Mouse (Mus musculus) splenic B cell, adult 2 months (primary cell): ENCODE measurements around the gene Evl.

Source experiments
- DNase-seq: peaks from one replicate; pipeline ENCODE4 v3.0.0-alpha.2; 2011; ENCODE audit warnings: low read depth, low spot score
- H3K27me3 ChIP-seq: 2 replicates; pipeline ENCODE4 v1.6.1; 2012; ENCODE audit warnings: mild to moderate bottlenecking, low read length, moderate library complexity, mixed read lengths; ENCODE audit not compliant: control insufficient read depth, poor library complexity, insufficient read depth, severe bottlenecking
- H3K36me3 ChIP-seq: 2 replicates; pipeline ENCODE4 v1.6.1; 2012; ENCODE audit warnings: mild to moderate bottlenecking, low read length, moderate library complexity, mixed read lengths; ENCODE audit not compliant: control insufficient read depth, poor library complexity, insufficient read depth, severe bottlenecking

Evl gene

DNA sequence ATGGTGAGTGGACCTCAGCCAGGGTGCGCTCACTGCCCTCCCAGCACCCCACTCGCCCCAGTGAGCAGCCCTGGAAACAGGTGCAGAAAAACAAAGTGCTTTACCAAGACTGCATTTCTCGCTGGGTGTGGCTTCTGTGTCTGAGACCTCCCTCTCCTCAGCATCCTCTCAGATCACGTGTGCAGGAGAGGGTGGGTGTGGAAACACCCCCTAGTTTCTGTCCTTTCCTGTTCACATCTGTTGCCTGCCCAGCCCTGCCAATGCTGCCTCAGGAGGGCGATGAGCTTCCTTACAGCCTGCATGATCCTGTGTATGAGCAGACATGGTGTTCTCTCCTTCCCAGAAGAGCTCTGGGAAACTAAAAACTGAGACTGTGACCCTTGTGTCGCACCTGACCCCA is 131.9 kb downstream of the Evl start:
- DNase-seq: no peak
- Histone ChIP-seq H3K36me3 (peaks cover 12% of the 10 kb centered on the region), H3K27me3 (no peaks in the 10 kb centered on the region)

DNA sequence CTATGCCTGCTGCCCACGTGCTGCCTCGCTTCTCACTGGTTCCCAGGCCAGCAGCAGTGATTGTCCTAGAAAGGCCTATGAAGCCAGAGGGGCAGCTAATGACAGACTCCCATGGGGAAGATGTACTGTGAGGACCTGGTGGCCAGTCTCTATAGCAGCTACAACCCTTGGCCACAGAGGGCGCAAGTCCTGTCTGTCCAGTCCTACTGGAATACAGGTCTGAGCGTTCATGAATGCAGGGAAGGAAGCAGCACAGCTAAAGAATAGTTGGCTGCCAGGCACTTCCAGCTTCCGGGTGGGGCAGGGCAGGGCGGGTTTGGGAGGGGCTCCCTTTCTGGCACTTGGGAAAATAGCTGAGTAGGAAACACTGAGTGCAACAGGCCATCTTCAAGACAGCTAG is 132.4 kb downstream of the Evl start:
- Histone ChIP-seq H3K36me3 (peaks cover 9% of the 10 kb centered on the region), H3K27me3 (no peaks in the 10 kb centered on the region)
- DNase-seq: no peak

DNA sequence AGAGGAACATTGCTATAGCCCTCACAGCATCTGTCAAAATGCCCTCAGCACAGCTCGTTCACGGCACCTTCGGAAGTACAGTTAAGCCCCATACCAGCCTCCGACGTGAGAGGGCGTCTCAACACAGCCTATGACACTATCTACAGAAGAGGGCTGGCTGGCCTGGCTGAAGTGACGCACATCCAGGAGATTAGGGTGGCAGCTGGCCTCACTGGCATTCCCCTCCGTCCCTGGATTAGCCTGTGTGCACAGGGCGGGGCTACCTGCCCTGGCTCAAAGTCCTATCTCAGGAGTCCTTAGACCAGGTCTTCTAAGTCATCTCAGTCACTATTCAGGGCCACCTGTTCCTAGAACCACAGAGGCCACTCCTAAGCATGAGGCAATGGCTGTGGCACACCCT is 134.6 kb downstream of the Evl start:
- Histone ChIP-seq H3K36me3 (peaks cover 4% of the 10 kb centered on the region; the same call in 1 of the 2 replicates), H3K27me3 (no peaks in the 10 kb centered on the region)
- no peak for DNase-seq

DNA sequence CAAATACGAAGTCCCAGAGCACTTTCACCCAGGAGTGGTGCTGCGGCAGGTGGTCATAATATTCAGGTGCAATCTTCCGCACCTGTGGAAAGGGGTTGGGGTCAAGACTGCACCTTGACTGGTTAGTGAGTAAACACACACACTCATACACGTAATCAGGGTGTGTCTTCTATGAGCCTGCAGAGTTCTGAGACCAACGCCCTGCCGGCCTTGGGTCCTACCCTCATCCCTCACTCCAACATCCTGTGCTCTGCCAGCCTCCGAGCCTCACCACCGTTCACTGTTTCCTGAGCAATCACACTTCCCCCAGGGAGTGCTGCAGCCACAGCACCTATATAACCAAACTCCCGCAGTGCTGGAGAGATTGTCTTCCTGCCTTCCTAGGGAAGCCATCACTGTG is 136.0 kb downstream of the Evl start:
- no peak for DNase-seq
- Histone ChIP-seq H3K36me3 (peaks cover 4% of the 10 kb centered on the region; the same call in 1 of the 2 replicates), H3K27me3 (no peaks in the 10 kb centered on the region)

DNA sequence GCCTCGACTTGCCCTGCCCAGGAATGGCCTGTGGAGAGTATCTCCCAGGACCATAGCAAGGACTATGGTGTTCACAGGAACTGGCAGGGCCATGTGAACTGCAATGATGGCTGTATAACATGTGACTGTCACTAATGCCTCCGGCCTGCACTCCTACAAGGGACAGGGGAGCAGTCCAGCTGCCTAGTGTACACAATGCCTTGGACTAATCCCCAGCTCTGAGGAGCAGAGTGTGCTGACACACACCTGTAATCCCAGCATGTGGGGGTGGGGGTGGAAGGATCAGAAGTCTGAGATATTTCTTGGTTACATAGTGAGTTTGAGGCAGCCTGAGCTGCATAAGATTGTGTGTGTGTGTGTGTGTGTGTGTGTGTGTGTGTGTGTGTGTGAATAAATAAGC is 139.1 kb downstream of the Evl start:
- H3K36me3 ChIP-seq: no peaks in the 10 kb centered on the region
- DNase-seq: no peak
- no peaks in the 10 kb centered on the region for H3K27me3 ChIP-seq

DNA sequence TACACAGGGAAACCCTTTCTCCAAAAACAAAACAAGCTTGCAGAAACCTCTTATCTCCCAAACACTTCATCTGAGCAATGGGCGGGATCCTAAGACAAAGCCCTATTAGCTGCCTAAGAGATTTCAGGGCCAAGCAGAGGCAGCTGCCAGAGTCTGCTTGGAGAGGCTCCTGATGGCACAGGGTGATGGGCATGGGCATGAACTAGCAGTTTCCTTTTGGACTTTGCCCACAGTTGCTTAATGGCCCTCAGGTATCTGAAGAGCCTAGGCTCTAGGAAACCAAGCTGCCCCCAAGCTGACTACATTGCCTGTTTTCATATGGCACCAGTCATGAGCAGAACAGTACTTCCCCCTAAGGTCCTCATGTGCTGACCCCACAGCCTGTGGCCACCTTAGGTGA is 139.7 kb downstream of the Evl start:
- Histone ChIP-seq H3K27me3 (no peaks in the 10 kb centered on the region), H3K36me3 (no peaks in the 10 kb centered on the region)
- no peak for DNase-seq

DNA sequence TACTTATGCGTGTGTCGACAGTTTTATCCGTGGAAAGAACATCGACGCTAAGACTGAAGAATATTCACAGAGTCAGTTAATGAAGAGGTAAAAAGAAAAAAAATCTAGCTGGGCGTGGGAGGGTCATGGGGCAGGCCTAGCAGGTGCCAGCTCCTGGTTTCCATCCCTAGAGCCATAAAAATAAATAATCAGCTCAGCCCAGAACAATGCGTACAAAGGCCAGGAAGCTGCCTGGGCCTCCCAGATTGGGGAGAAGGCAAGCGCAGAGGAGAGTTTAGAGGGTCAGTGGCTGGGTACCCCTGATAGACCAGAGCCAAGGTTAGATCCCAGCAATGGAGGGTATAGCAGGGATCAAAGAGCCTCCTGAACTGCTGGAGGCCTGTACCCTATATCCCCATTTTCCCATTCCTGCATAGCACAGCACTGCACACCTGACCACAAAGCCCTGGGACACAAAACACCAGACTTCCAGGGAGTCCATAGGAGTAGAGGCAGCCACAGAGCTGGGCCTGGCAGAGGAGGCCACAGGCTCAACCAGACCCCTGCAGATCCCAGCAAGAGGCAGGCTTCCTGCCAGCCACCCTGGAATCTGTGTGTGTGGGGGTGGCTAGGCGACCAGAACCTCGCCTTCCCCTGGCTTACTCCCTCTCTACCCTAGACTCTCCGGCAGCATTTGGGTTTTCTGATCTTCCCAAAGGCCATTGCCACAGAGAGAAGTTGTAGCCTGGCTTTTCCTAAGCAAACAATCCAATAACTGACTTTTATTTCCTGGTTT is 144.4 kb downstream of the Evl start:
- no peaks in the 10 kb centered on the region for H3K27me3 ChIP-seq
- H3K36me3 ChIP-seq: no peaks in the 10 kb centered on the region
- no peak for DNase-seq

DNA sequence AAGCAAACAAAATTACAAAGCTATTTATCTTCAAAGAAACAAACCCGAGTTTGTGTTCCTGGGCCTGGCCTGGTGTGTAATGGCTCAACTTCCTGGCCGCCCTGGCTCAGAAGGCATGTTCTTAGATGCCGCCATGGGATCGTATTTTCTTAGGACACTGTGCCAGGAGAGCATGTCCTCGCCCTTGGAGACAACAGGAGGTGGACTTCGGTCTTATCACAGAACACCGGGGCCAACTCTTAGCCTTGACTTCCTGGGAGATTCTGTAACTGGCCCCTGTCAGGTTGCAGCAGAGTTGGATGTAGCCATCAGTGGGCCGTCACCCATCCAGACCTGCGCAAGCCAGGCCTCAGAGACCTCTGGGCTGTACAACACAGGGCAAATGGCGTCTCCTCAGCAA is 145.1 kb downstream of the Evl start:
- no peaks in the 10 kb centered on the region for H3K36me3 ChIP-seq
- H3K27me3 ChIP-seq: no peaks in the 10 kb centered on the region
- DNase-seq: no peak

DNA sequence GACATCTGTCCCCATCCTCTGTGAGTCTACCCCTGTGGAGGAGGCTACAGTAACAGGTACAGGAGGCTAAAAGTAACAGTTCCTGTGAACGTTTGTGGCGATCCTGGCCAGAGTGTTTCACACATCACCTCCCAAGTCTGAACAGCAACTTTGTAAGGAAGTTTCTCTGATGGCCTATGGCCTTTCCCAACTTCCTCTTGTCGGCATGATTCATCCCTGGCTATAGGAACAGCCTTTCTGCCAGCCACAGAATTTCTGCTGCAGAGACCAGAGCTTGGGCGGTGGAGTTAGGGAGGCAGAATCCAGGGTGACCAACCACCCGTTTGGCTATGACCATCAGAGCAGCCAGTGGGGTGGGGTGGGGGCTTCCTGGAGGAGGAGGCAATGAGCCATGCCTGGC is 145.5 kb downstream of the Evl start:
- H3K27me3 ChIP-seq: no peaks in the 10 kb centered on the region
- no peaks in the 10 kb centered on the region for H3K36me3 ChIP-seq
- DNase-seq: no peak

DNA sequence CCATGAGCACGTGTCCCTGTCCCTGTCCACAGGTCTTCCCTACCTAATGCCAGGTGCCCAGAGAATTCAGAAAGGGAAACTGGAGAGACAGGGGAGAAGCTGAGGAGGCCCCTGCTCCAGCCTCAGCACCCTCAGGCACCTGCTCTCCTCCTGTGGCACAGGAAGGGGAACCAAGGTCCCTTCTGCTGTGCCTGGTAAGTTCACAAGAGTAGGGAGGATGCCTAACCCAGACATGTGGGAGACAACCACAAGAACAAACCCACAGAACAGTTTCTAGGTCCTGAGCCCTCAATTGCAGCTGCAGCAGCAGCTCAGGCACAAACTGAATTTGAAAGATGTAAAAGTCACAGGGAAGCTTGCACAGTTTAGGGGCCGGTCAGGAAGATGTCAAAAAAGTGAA is 146.7 kb downstream of the Evl start:
- Histone ChIP-seq H3K36me3 (no peaks in the 10 kb centered on the region), H3K27me3 (no peaks in the 10 kb centered on the region)
- no peak for DNase-seq

DNA sequence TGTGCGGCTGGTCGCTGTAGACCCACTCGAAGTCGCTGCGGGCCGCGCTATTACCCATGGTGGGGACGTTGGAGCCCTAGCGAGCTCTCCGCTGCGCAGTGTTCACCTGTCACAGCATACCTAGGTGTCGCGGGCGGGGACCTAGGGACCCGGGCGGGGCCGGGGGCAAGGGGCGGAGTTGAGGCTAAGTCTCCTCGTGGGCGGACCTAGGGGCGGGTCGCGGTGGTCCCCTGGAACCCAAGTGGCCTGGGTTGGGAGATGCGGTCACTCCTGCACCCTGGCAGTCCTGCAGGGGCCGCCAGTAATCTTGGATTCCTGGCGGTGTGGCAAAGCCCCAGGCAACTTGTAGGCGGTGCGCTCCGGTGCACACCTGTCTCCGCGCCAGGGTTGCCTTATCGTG is 147.7 kb downstream of the Evl start, which contains the start of gene Degs2:
Gene Degs2 (minus strand): TSS at position 131 of the 400 bp plus-strand sequence.
- no peak for DNase-seq
- H3K36me3 ChIP-seq: no peaks in the 10 kb centered on the region
- H3K27me3 ChIP-seq: no peaks in the 10 kb centered on the region

DNA sequence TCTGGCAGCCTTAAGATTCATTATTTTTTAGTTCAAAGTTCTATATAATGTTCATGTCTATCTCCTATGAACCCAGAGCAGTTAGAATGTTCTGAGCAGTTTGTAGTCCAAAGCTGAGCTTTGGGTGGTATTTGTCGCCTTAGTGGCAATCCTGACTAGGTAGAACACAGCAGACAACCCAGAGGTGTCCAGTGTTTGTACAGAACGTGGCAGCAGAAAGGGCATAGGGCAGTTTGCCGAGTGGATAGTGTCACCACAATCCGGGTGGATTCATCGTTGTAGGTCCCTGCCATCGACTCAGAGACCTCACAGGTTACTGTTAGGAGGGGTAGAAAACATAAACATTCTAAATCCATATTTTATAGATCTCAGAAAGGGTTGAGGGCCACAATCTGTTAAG is 151.0 kb downstream of the Evl start:
- no peaks in the 10 kb centered on the region for H3K36me3 ChIP-seq
- no peaks in the 10 kb centered on the region for H3K27me3 ChIP-seq
- no peak for DNase-seq

DNA sequence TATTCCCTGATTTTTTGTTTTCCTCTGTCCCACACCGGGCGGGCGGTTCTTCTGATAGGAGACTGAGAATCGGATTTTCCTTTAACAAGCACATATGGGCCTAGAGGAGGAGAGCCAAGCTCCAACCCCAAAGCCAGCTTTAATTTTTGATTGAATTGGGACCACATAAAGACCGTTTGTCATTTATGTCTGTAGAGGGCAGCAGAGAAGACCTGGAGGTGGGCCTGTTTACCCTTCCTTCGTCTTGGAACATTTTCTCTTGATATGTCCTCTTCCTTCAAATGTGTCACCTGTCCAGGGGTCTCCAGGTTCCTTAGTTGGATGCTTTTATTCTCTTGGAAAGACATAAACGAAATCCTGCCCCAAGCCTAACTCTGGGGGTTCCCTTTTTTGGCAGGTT is 151.6 kb downstream of the Evl start:
- Histone ChIP-seq H3K36me3 (no peaks in the 10 kb centered on the region), H3K27me3 (no peaks in the 10 kb centered on the region)
- peak; percentile 52 for DNase-seq

DNA sequence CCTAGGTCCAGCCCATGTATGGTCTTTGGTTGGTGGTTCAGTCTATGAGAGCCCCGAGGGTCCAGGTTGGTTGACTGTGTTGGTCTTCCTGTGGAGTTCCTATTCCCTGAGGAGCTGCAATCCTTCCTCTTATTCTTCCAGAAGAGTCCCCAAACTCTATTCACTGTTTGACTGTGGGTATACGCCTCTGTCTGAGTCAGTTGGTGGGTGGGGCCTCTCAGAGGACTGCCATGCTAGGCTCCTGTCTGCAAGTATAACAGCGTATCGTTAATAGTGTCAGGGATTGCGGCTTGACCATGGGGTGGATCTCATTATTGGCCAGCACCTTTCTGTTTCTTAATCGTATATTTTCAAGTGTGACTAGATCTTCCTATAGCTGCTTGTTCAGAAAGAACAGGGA is 154.9 kb downstream of the Evl start:
- no peaks in the 10 kb centered on the region for H3K36me3 ChIP-seq
- H3K27me3 ChIP-seq: no peaks in the 10 kb centered on the region
- DNase-seq: no peak

DNA sequence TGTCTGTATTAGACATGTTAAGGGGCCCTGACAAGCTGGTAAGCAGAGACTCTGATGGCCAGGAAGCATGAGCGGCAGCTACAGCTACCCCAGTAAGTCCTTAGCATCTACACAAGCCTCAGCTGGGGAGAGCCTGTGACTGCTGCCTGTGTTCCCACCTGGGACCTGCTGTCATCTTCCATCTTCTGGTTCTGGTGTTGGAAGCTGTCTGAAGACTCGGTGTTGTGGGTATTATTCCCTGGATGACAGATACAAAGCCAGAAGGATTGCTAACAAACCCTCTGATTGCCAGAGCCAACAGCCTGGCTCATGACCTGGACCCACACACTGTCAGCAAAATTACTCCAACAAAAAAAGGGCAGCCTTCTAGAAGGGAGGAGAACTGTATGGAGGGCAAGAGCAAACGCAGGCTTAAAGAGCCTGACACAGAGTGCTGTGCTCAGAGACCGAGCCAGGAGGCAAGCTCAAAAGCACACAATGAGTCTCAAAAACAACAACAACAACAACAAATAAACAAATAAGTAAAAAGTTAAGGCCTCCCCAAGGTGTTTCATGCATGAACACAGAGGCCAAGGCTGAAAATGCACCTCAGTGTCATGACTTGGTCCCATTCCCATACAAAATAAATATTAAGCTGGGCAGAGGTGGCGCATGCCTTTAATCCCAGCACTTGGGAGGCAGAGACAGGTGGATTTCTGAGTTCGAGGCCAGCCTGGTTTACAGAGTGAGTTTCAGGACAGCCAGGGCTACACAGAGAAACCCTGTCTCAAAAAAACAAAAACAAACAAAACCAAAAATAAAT is 155.6 kb downstream of the Evl start:
- DNase-seq: no peak
- no peaks in the 10 kb centered on the region for H3K36me3 ChIP-seq
- no peaks in the 10 kb centered on the region for H3K27me3 ChIP-seq
